Mouse (Mus musculus) forebrain, postnatal 0 days (tissue): ENCODE data around the gene Olfr1426. TPM values are rescaled to one million over a fixed set of nuclear protein-coding genes. Genes with fewer than 3 reads are reported as not detected.
A peak's percentile ranks its signal among the peaks of the same experiment; 100 is the strongest.

ENCODE experiments used
- ATAC-seq: fragments of 200-750 bp; cut with Nextera tagmentation; 2 replicates; pipeline ENCODE4 v1.8.0; 2017; ENCODE audit warnings: mild to moderate bottlenecking, moderate library complexity
- DNase-seq: peaks from one replicate; pipeline ENCODE4 v3.0.0-alpha.2; 2015
- H3K27ac ChIP-seq: fragments of 300-500 bp; sonication (generic); 2 replicates; pipeline ENCODE4 v1.5.1; 2014; ENCODE audit warnings: low read depth, mild to moderate bottlenecking, antibody characterized with exemption, low read length, moderate library complexity, mixed read lengths
- H3K27me3 ChIP-seq: fragments of 300-500 bp; sonication (generic); 2 replicates; pipeline ENCODE4 v1.6.1; 2014; ENCODE audit warnings: mild to moderate bottlenecking, low read length, mixed read lengths; ENCODE audit not compliant: insufficient read depth
- H3K36me3 ChIP-seq: fragments of 300-500 bp; sonication (generic); 2 replicates; pipeline ENCODE4 v1.6.1; 2014; ENCODE audit warnings: mild to moderate bottlenecking, moderate library complexity; ENCODE audit not compliant: insufficient read depth
- H3K4me1 ChIP-seq: fragments of 300-500 bp; sonication (generic); 2 replicates; pipeline ENCODE4 v1.6.1; 2014; ENCODE audit warnings: antibody characterized with exemption; ENCODE audit not compliant: insufficient read depth
- H3K4me2 ChIP-seq: fragments of 300-500 bp; sonication (generic); 2 replicates; pipeline ENCODE4 v1.6.1; 2014; ENCODE audit warnings: low read depth, mild to moderate bottlenecking, moderate library complexity
- H3K4me3 ChIP-seq: fragments of 300-500 bp; sonication (generic); 2 replicates; pipeline ENCODE4 v1.5.1; 2014; ENCODE audit warnings: low read depth, low read length, mixed read lengths
- H3K9ac ChIP-seq: fragments of 300-500 bp; sonication (generic); 2 replicates; pipeline ENCODE4 v1.6.1; 2014; ENCODE audit warnings: mild to moderate bottlenecking
- H3K9me3 ChIP-seq: fragments of 300-500 bp; sonication (generic); 2 replicates; pipeline ENCODE4 v1.6.1; 2016; ENCODE audit warnings: low read length
- CTCF ChIP-seq: sonication (generic); IDR thresholded peaks from 2 replicates; pipeline ENCODE4 v1.5.1; 2016; ENCODE audit warnings: antibody characterized with exemption, control low read depth, low read depth
- WGBS: fragments of 180-500 bp; shearing (Covaris S2); extraction: QIAGEN DNeasy Blood & Tissue Kit; methylation state at CpG from one replicate; pipeline ENCODE4 v1.1.7; 2014; 5-methylcytosine and 5-hydroxymethylcytosine counted together
- polyA plus RNA-seq: library from polyadenylated mRNA; unstranded; fragments of >200 nt; fragmentation: Nextera tagmentation; extraction: Ambion mirVana; gene quantifications from 2 replicates; pipeline ENCODE4 v1.2.1, GENCODE M21; 2015
- total RNA-seq: library from RNA; depleted of rRNA; stranded (reverse); fragments of >200 nt; gene quantifications from 2 replicates; pipeline ENCODE4 v1.2.3, GENCODE M21; 2014; rRNA removed

The Olfr1426 gene
- total RNA-seq (not detected in 2 replicates), polyA plus RNA-seq (not detected in 2 replicates)

DNA sequence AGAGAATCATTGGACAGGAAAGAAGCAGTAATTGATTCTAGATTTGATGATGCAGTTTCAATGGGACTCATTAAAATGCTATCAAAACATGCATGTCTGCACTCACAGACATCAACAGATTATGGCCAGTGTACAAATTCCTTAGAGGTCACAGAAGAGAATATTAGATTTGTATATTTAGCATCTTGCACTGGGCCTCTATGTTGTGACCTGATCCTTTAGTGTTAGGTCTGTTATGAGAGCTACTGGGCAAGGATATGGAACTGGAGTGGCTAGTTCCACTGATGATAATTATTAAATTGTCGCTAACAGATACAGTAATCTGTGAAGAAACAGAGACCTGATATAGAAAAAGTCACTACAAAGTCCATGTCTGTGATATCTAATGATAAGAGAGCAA lies at the start of gene Olfr1426:
Gene Olfr1426, minus strand, starts transcription at position 101 of the 400 bp plus-strand sequence.
- Histone ChIP-seq H3K4me1 (no peaks in the 10 kb centered on the region), H3K9ac (no peak within 1 kb of the TSS), H3K4me3 (no peak within 1 kb of the TSS), H3K4me2 (no peak within 1 kb of the TSS), H3K27me3 (no peaks in the 10 kb centered on the region), H3K36me3 (no peaks in the 10 kb centered on the region), H3K9me3 (no peaks in the 10 kb centered on the region), H3K27ac (no peak within 1 kb of the TSS)
- WGBS: 82% methylated on average over 1 of the region's 1 CpGs
- DNase-seq (no peak), ATAC-seq (no peak)
- no peak for TF ChIP-seq CTCF

DNA sequence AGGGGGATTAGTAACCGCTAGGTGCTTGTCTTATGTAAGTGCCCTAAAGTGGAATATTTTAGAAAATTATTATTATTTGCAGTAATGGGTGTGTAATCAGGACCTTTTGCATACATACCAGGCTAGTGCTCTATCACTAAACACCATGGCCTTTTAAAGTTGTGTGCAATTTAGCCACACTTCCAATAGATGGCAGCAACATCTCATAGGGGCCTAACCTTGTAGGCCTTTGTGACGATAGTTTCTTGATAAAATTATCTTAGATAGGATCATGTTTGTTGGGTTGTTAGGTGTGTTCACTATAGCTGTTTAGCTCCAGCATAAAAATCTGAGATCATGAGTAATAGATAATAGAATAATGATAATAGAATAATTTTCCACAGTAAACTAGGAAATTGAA lies 42.5 kb upstream of the Olfr1426 start:
- Histone ChIP-seq H3K9me3 (no peaks in the 10 kb centered on the region), H3K27ac (no peak overlapping the region), H3K9ac (no peak overlapping the region), H3K4me1 (no peaks in the 10 kb centered on the region), H3K27me3 (no peaks in the 10 kb centered on the region), H3K36me3 (no peaks in the 10 kb centered on the region), H3K4me2 (no peak overlapping the region), H3K4me3 (no peak overlapping the region)
- ATAC-seq: peak; percentile 58
- peak; percentile 72 for TF ChIP-seq CTCF
- WGBS: 28% methylated on average over 2 of the region's 2 CpGs
- peak; percentile 60 for DNase-seq

DNA sequence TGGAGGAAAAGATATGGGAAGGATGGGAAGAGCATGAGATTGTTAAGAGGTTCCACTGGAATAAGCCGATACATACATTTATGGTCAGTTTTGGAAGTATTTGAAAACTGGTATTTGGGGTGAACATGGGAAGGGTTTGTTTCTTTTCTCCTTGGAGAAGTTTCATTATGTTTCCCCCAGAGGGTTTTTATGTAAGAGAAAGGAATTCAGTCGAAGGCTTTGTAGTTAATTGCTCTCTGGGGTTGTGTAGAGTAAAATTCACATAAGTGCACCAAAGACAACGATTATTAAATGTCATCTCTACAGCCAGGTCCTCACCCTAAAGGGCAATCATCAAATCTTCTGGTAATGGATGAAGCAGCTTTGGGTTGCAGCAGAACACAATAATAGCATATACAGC lies 31.3 kb upstream of the Olfr1426 start, which contains the start of gene Olfr76:
Gene Olfr76, minus strand, starts transcription at position 101 of the 400 bp plus-strand sequence.
- H3K27me3 ChIP-seq: no peaks in the 10 kb centered on the region
- DNase-seq (no peak), ATAC-seq (no peak)
- H3K9me3 ChIP-seq: no peaks in the 10 kb centered on the region
- H3K27ac ChIP-seq: no peak within 1 kb of the TSS
- TF ChIP-seq CTCF: no peak
- H3K4me3 ChIP-seq: no peak within 1 kb of the TSS
- H3K9ac ChIP-seq: no peak within 1 kb of the TSS
- WGBS: 71% methylated on average over 3 of the region's 3 CpGs
- no peaks in the 10 kb centered on the region for H3K36me3 ChIP-seq
- no peak within 1 kb of the TSS for H3K4me2 ChIP-seq
- no peaks in the 10 kb centered on the region for H3K4me1 ChIP-seq

DNA sequence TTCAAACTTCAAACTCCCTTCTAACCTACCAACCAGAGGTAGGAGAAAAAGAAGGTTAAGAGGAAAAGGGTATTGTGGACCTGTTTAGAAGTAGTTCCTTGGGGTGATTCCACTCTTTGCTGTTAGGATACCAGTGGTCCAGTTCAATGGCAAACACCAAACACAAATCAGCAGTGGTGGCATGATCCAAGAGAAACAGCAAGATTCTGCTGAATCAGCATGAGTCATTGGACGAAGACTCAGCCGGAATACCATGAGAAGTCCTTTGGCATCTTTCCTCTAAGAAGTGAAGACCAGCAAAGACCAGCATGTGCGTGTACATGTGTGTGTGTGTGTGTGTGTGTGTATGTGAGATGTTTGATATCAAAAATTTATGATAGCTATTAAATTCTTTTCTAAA lies 24.7 kb upstream of the Olfr1426 start:
- Histone ChIP-seq H3K9ac (no peak overlapping the region), H3K36me3 (no peaks in the 10 kb centered on the region), H3K4me1 (no peaks in the 10 kb centered on the region), H3K4me3 (no peak overlapping the region), H3K27ac (no peak overlapping the region), H3K9me3 (no peaks in the 10 kb centered on the region), H3K4me2 (no peak overlapping the region), H3K27me3 (no peaks in the 10 kb centered on the region)
- 97% methylated on average over 3 of the region's 3 CpGs for WGBS
- ATAC-seq (no peak), DNase-seq (no peak)
- TF ChIP-seq CTCF: no peak

DNA sequence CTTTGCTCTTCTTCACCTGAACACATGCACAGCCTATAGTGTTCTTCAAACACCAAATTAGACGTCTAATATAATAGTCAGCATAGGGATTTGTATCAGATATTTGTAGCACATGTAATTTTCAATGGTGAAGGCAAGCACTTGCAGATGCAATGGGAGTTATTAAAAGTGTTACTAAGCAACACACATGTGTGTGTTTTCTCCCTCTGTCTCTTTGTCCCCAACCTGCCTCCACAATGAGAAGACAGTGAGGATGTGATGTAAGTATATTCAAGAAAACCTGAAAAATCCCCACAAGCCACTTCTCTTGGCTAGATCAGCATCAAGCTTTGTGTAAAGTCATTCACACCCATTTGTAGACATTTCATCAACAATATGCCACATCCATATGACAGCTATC lies 24.0 kb upstream of the Olfr1426 start, which contains the start of gene Olfr1428:
Gene Olfr1428, minus strand, starts transcription at position 101 of the 400 bp plus-strand sequence.
- no peaks in the 10 kb centered on the region for H3K9me3 ChIP-seq
- 78% methylated on average over 1 of the region's 1 CpGs for WGBS
- no peaks in the 10 kb centered on the region for H3K4me1 ChIP-seq
- DNase-seq (no peak), ATAC-seq (no peak)
- TF ChIP-seq CTCF: no peak
- H3K4me2 ChIP-seq: no peak within 1 kb of the TSS
- H3K27me3 ChIP-seq: no peaks in the 10 kb centered on the region
- H3K36me3 ChIP-seq: no peaks in the 10 kb centered on the region
- no peak within 1 kb of the TSS for H3K27ac ChIP-seq
- no peak within 1 kb of the TSS for H3K4me3 ChIP-seq
- H3K9ac ChIP-seq: no peak within 1 kb of the TSS

DNA sequence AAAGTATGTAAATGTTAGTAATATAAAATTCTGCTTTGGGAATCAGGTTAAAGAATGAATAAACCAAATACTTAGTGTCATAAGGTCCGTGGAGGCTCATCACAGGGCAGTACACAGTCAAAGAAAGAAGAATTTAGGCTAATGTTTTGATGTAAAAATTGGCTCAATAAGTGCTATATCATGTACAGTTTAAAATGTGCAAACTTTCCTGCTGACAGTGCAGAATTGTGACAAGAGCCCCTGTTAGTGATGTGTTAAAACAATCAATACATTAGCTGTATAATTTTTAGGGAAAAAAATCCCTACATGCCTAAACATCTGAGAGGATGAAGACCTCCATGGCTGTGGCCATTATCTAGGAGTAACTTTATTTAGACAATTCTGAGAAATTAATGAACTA lies 22.0 kb upstream of the Olfr1426 start:
- Histone ChIP-seq H3K27ac (no peak overlapping the region), H3K9me3 (no peaks in the 10 kb centered on the region), H3K4me2 (no peak overlapping the region), H3K36me3 (no peaks in the 10 kb centered on the region), H3K4me3 (no peak overlapping the region), H3K4me1 (no peaks in the 10 kb centered on the region), H3K9ac (no peak overlapping the region), H3K27me3 (no peaks in the 10 kb centered on the region)
- TF ChIP-seq CTCF: no peak
- WGBS: 66% methylated on average over 1 of the region's 1 CpGs
- ATAC-seq (no peak), DNase-seq (no peak)

DNA sequence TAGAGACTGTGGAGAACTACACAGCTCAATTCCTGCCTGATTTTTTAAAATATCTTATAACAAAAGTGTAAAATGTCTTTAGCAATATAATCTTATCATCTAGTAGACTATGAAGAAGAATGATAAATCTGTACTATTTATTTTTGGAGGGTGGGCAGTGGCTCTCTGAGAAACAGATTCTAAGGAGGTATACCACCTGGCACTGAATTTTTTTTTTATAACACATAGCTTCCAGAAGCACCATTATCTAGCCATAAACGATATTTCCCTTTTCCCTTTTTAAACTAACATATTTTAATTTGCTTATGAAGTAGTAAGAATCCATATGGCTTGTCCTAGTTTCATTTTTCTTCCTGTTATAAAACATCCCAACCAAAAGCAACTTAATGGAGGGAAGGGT lies 12.7 kb upstream of the Olfr1426 start:
- Histone ChIP-seq H3K36me3 (no peaks in the 10 kb centered on the region), H3K4me2 (no peak overlapping the region), H3K27ac (no peak overlapping the region), H3K4me1 (no peaks in the 10 kb centered on the region), H3K27me3 (no peaks in the 10 kb centered on the region), H3K4me3 (no peak overlapping the region), H3K9me3 (no peaks in the 10 kb centered on the region), H3K9ac (no peak overlapping the region)
- ATAC-seq (no peak), DNase-seq (no peak)
- no peak for TF ChIP-seq CTCF
- 46% methylated on average over 1 of the region's 1 CpGs for WGBS
